Mouse (Mus musculus): ENCODE measurements around the gene Spsb3. TPM values are rescaled to one million over a fixed set of nuclear protein-coding genes. Genes with fewer than 3 reads are reported as not detected.

The Spsb3 gene
- total and polyA plus RNA-seq, 3 experiments, result 30.4 to 47.0 (median 33.8) TPM

DNA sequence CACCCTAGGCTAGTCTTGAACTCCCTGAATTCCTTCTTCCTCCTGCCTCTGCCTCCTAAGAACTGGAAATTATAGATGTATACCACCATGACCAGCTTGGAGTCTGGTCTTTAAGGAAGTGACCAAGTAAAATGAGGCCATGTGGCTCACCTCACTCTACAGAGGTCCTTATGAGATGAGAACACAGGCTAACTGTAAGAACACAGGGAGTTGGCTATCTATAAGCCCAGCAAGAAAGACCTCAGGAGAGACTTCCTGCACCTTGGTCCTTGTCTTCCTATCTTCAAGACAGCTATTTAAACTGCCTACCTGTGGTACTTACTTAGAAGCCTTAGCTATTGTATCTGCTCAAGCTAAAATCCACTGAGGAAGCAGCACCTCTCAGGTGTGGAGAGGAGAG, 27.5 kb downstream of the Spsb3 start:
- H3K27ac ChIP-seq, result no peak overlapping the region
- no peaks in the 10 kb centered on the region for H3K27me3 ChIP-seq (ENCODE audit: control insufficient read depth, insufficient read depth, low read length)
- TF ChIP-seq POLR2A (IDR thresholded peaks at IDR 0.05; ENCODE audit: insufficient read depth, low read depth, low read length), result no peak
- TF ChIP-seq EP300 (IDR thresholded peaks at IDR 0.05; ENCODE audit: insufficient read depth, low read depth, low read length), result no peak
- TF ChIP-seq CTCF (IDR thresholded peaks at IDR 0.05), result no peak
- H3K36me3 ChIP-seq (ENCODE audit: control insufficient read depth, insufficient read depth, low read length), result no peaks in the 10 kb centered on the region
- H3K4me1 ChIP-seq (ENCODE audit: control insufficient read depth, insufficient read depth, low read length), result no peaks in the 10 kb centered on the region
- H3K9ac ChIP-seq (ENCODE audit: low read depth, low read length), result no peak overlapping the region
- H3K79me2 ChIP-seq (replicated peaks; ENCODE audit: control insufficient read depth, insufficient read depth, low read length), result no peaks in the 10 kb centered on the region
- H3K4me3 ChIP-seq, result no peak overlapping the region
- no peak for DNase-seq
- intact Hi-C loops (cut with DNase I), result no loop called here

DNA sequence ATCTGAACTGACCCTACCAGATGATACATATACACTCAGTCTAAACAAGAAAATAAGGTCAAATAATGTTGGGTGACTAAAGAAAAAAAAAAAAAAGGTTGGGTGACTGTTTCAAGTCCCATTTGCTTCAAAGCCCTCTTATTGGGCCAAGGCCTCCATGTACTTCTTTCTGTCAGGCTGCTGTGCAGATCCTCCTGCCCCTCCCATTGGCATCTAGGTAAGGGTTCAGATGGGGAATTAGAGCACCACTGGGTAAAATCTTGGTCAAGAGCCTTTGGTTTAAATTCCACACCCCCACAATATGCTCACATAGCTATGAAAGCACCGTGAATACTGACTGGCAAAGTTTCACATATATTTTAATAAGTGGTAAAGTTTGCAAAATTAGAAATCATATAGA, 36.8 kb downstream of the Spsb3 start:
- H3K4me3 ChIP-seq, result no peak overlapping the region
- DNase-seq, result no peak
- intact Hi-C loops (cut with DNase I), result no loop called here
- H3K79me2 ChIP-seq (replicated peaks; ENCODE audit: control insufficient read depth, insufficient read depth, low read length), result peaks cover 2% of the 10 kb centered on the region
- no peak for TF ChIP-seq POLR2A (IDR thresholded peaks at IDR 0.05; ENCODE audit: insufficient read depth, low read depth, low read length)
- no peak for TF ChIP-seq CTCF (IDR thresholded peaks at IDR 0.05)
- TF ChIP-seq EP300 (IDR thresholded peaks at IDR 0.05; ENCODE audit: insufficient read depth, low read depth, low read length), result no peak
- no peak overlapping the region for H3K27ac ChIP-seq
- H3K4me1 ChIP-seq (ENCODE audit: control insufficient read depth, insufficient read depth, low read length), result no peaks in the 10 kb centered on the region
- H3K27me3 ChIP-seq (ENCODE audit: control insufficient read depth, insufficient read depth, low read length), result no peaks in the 10 kb centered on the region
- no peak overlapping the region for H3K9ac ChIP-seq (ENCODE audit: low read depth, low read length)
- H3K36me3 ChIP-seq (ENCODE audit: control insufficient read depth, insufficient read depth, low read length), result peaks cover 3% of the 10 kb centered on the region
- WGBS, result 80% methylated on average over 1 of the region's 1 CpGs

DNA sequence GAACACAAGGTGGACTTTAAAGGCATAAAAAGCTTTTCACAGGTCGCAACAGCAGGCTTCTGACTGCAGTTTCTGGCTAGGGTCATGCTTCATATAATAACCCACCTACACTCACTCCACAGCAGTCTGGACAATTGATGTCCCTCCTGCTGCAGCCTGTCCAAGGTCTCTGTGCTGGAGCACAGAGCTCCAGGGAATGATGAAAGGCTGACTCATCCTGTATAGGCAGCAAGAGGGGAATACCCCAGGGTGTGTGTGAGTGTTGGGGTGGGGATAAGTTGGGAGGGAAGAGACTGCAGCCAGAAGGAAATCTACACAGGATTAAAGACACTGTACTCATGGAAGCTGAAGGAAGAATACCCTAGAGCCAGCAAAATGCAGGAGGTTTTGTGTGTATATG, 43.1 kb downstream of the Spsb3 start:
- DNase-seq, result no peak
- no peak for TF ChIP-seq EP300 (IDR thresholded peaks at IDR 0.05; ENCODE audit: insufficient read depth, low read depth, low read length)
- TF ChIP-seq POLR2A (IDR thresholded peaks at IDR 0.05; ENCODE audit: insufficient read depth, low read depth, low read length), result no peak
- TF ChIP-seq CTCF (IDR thresholded peaks at IDR 0.05), result no peak
- no peak overlapping the region for H3K27ac ChIP-seq
- H3K79me2 ChIP-seq (replicated peaks; ENCODE audit: control insufficient read depth, insufficient read depth, low read length), result peaks cover 3% of the 10 kb centered on the region
- no peaks in the 10 kb centered on the region for H3K27me3 ChIP-seq (ENCODE audit: control insufficient read depth, insufficient read depth, low read length)
- WGBS, result 50% methylated on average over 1 of the region's 1 CpGs
- H3K4me1 ChIP-seq (ENCODE audit: control insufficient read depth, insufficient read depth, low read length), result peaks cover 3% of the 10 kb centered on the region
- H3K9ac ChIP-seq (ENCODE audit: low read depth, low read length), result no peak overlapping the region
- H3K4me3 ChIP-seq, result no peak overlapping the region
- intact Hi-C loops (cut with DNase I), result no loop called here
- H3K36me3 ChIP-seq (ENCODE audit: control insufficient read depth, insufficient read depth, low read length), result peaks cover 7% of the 10 kb centered on the region

DNA sequence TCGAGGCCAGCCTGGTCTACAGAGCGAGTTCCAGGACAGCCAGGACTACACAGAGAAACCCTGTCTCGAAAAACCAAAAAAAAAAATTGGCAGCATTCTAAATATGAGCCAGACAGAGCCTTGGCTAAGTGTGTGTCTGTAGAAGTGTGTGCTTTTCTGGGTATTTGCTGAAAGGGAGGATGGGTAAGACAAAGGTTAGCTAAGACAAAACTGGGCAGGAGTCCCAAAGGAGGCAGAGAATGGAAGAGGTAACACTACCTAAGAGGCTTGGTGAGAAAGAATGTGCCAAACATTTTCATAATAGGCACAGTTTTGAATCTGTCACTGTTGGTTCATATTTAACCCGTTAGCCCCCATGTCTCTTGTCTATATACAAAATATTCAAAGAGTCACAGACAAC, 46.0 kb downstream of the Spsb3 start:
- TF ChIP-seq POLR2A (IDR thresholded peaks at IDR 0.05; ENCODE audit: insufficient read depth, low read depth, low read length) (no peak), CTCF (IDR thresholded peaks at IDR 0.05) (no peak), EP300 (IDR thresholded peaks at IDR 0.05; ENCODE audit: insufficient read depth, low read depth, low read length) (no peak)
- Histone ChIP-seq H3K79me2 (replicated peaks; ENCODE audit: control insufficient read depth, insufficient read depth, low read length) (peaks cover 6% of the 10 kb centered on the region), H3K4me3 (no peak overlapping the region), H3K36me3 (ENCODE audit: control insufficient read depth, insufficient read depth, low read length) (peaks cover 4% of the 10 kb centered on the region), H3K4me1 (ENCODE audit: control insufficient read depth, insufficient read depth, low read length) (peaks cover 7% of the 10 kb centered on the region), H3K27me3 (ENCODE audit: control insufficient read depth, insufficient read depth, low read length) (no peaks in the 10 kb centered on the region), H3K9ac (ENCODE audit: low read depth, low read length) (no peak overlapping the region), H3K27ac (no peak overlapping the region)
- intact Hi-C loops (cut with DNase I), result no loop called here
- no peak for DNase-seq
- WGBS, result 89% methylated on average over 4 of the region's 4 CpGs

DNA sequence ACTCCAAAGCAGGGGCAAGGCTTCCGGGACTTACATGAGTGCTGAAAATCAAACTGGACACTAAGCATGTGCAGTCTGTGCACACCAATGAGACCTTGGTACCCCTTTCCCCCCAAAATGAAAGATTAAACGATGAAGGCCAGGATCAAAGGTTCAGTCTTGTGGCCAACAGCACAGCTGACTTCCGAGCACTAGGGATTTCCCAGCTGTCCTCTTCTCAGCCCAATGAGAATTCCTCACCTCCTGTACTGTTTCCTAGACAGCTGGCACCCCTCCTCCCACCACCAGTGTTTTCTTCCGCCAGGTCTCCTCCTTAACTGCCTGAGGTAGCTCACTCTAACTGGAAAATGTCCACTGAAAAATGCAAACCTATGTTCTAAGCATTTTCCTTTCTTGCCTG, 46.7 kb downstream of the Spsb3 start:
- intact Hi-C loops (cut with DNase I), result no loop called here
- H3K79me2 ChIP-seq (replicated peaks; ENCODE audit: control insufficient read depth, insufficient read depth, low read length), result peaks cover 4% of the 10 kb centered on the region
- no peak overlapping the region for H3K4me3 ChIP-seq
- H3K9ac ChIP-seq (ENCODE audit: low read depth, low read length), result no peak overlapping the region
- H3K36me3 ChIP-seq (ENCODE audit: control insufficient read depth, insufficient read depth, low read length), result peaks cover 4% of the 10 kb centered on the region; the same call in 1 of the 2 replicates
- H3K4me1 ChIP-seq (ENCODE audit: control insufficient read depth, insufficient read depth, low read length), result peaks cover 7% of the 10 kb centered on the region
- H3K27ac ChIP-seq, result no peak overlapping the region
- WGBS, result 55% methylated on average over 4 of the region's 4 CpGs
- H3K27me3 ChIP-seq (ENCODE audit: control insufficient read depth, insufficient read depth, low read length), result no peaks in the 10 kb centered on the region
- no peak for DNase-seq
- TF ChIP-seq POLR2A (IDR thresholded peaks at IDR 0.05; ENCODE audit: insufficient read depth, low read depth, low read length) (no peak), CTCF (IDR thresholded peaks at IDR 0.05) (no peak), EP300 (IDR thresholded peaks at IDR 0.05; ENCODE audit: insufficient read depth, low read depth, low read length) (no peak)

DNA sequence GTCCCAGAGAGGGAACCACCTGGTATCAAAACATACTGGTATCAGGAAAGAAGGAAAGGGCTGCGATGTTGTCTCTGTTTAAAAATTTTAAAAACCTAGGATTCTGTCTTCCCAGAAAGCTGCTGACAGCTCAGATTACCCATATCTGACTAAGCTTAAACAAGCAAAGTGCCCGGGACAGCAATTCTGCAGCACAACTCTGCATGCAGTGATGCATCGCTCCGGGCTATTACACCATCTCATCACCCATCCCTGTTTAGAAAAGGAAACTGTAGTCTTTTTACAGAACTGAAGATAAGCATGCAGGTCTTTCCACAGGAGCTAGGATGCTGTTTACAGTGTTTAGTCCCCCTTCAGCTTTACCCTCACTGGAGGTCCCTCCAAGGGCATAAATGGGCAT, 48.5 kb downstream of the Spsb3 start:
- intact Hi-C loops (cut with DNase I), result loop anchor here (5.0 kb wide), 1 partner anchor 337 kb away; the partner anchor contains the start of gene Ube2i
- H3K4me3 ChIP-seq, result peak overlapping the region; percentile 17; the same call in 1 of the 2 replicates

More for the DNA sequence above, 48.5 kb downstream of the Spsb3 start:
- DNase-seq, result no peak
- H3K4me1 ChIP-seq (ENCODE audit: control insufficient read depth, insufficient read depth, low read length), result peaks cover 5% of the 10 kb centered on the region
- H3K27me3 ChIP-seq (ENCODE audit: control insufficient read depth, insufficient read depth, low read length), result no peaks in the 10 kb centered on the region
- 0 out of 2 replicates have a peak overlapping the region, but pooled peaks have one; percentile 0 for H3K9ac ChIP-seq (ENCODE audit: low read depth, low read length)
- TF ChIP-seq EP300 (IDR thresholded peaks at IDR 0.05; ENCODE audit: insufficient read depth, low read depth, low read length), result no peak
- peaks cover 4% of the 10 kb centered on the region; the same call in 1 of the 2 replicates for H3K36me3 ChIP-seq (ENCODE audit: control insufficient read depth, insufficient read depth, low read length)
- peaks cover 3% of the 10 kb centered on the region for H3K79me2 ChIP-seq (replicated peaks; ENCODE audit: control insufficient read depth, insufficient read depth, low read length)
- 19% methylated on average over 4 of the region's 4 CpGs for WGBS
- no peak overlapping the region for H3K27ac ChIP-seq

Data from heart, adult 2 months (tissue).